Mouse (Mus musculus): Measurements from ENCODE around the gene Gm8369.

- TF ChIP-seq CTCF (IDR thresholded peaks at IDR 0.05; ENCODE audit: borderline replicate concordance, extremely low read depth, insufficient read depth, insufficient read length) (no peak), POLR2A (IDR thresholded peaks at IDR 0.05; ENCODE audit: borderline replicate concordance, extremely low read depth, insufficient read depth, insufficient read length, poor library complexity, severe bottlenecking) (no peak)
Observed at GRCm38 (mm10) chr19:11547911-11548310, 62.2 kb downstream of the Gm8369 start.

Measured in brain, embryonic 14.5 days (tissue).